Mouse (Mus musculus) intestine, postnatal 0 days (tissue): ENCODE measurements around the gene Gm20905. TPM values are rescaled to one million over a fixed set of nuclear protein-coding genes. Genes with fewer than 3 reads are reported as not detected.
"Not testable (repeated sequence)": the region's sequence is repeated elsewhere in the genome, so short reads cannot be mapped to it uniquely, and the experiment has no call there.

Experiments used
- ATAC-seq: fragments of 200-750 bp; cut with Nextera tagmentation; 2 replicates; pipeline ENCODE4 v1.8.0; 2017; ENCODE audit warnings: mild to moderate bottlenecking, moderate TSS enrichment, moderate library complexity
- H3K27ac ChIP-seq: fragments of 300-500 bp; sonication (generic); 2 replicates; pipeline ENCODE4 v1.5.1; 2014; ENCODE audit warnings: mild to moderate bottlenecking, low read depth, low read length, moderate library complexity
- H3K27me3 ChIP-seq: fragments of 300-500 bp; sonication (generic); replicated peaks from 2 replicates; pipeline ENCODE4 v1.6.1; 2014; ENCODE audit warnings: low read length, mixed read lengths; ENCODE audit not compliant: control insufficient read depth, insufficient read depth
- H3K36me3 ChIP-seq: fragments of 300-500 bp; sonication (generic); 2 replicates; pipeline ENCODE4 v1.6.1; 2014; ENCODE audit warnings: mild to moderate bottlenecking, moderate library complexity; ENCODE audit not compliant: control insufficient read depth, insufficient read depth
- H3K4me1 ChIP-seq: fragments of 300-500 bp; sonication (generic); replicated peaks from 2 replicates; pipeline ENCODE4 v1.6.1; 2014; ENCODE audit warnings: antibody characterized with exemption, low read length, mixed read lengths; ENCODE audit not compliant: control insufficient read depth, insufficient read depth
- H3K4me2 ChIP-seq: fragments of 300-500 bp; sonication (generic); replicated peaks from 2 replicates; pipeline ENCODE4 v1.6.1; 2014; ENCODE audit warnings: low read depth, mild to moderate bottlenecking, moderate library complexity
- H3K4me3 ChIP-seq: fragments of 300-500 bp; sonication (generic); 2 replicates; pipeline ENCODE4 v1.5.1; 2014; ENCODE audit warnings: low read depth, low read length
- H3K9ac ChIP-seq: fragments of 300-500 bp; sonication (generic); 2 replicates; pipeline ENCODE4 v1.6.1; 2014; ENCODE audit warnings: mild to moderate bottlenecking, low read depth, low read length
- H3K9me3 ChIP-seq: fragments of 300-500 bp; sonication (generic); 2 replicates; pipeline ENCODE4 v1.6.1; 2016; ENCODE audit warnings: mixed run types; ENCODE audit not compliant: control insufficient read depth
- WGBS: fragments of 180-500 bp; shearing (Covaris S2); extraction: QIAGEN DNeasy Blood & Tissue Kit; methylation state at CpG from one replicate; pipeline ENCODE4 v1.1.7; 2014; 5-methylcytosine and 5-hydroxymethylcytosine counted together
- polyA plus RNA-seq: library from polyadenylated mRNA; unstranded; fragments of >200 nt; fragmentation: Nextera tagmentation; extraction: Ambion mirVana; gene quantifications from 2 replicates; pipeline ENCODE4 v1.2.1, GENCODE M21; 2015

The Gm20905 gene
- not detected in 2 replicates for polyA plus RNA-seq

- not testable (repeated sequence) for H3K27ac ChIP-seq, H3K27me3 ChIP-seq, H3K36me3 ChIP-seq, H3K4me1 ChIP-seq, H3K4me2 ChIP-seq, ATAC-seq, H3K9ac ChIP-seq, H3K9me3 ChIP-seq, H3K4me3 ChIP-seq
- WGBS = no CpG with 5 or more reads among the region's 6 CpGs
Observed at GRCm38 (mm10) chrY:37259503-37259902, at the start of gene Gm20905. Gene Gm20905, minus strand, starts transcription at chrY:37259603.
